ENCODE assay signal across 10 mouse cellular contexts in genomic region chr16:97751884-97752283, GRCm38 (mm10). TPM values are rescaled to one million over a fixed set of nuclear protein-coding genes. Genes with fewer than 3 reads are reported as not detected.
DNase-seq lines count a peak whose midpoint lies in the region; ATAC-seq and TF ChIP-seq lines count a peak whose summit lies in the region.
"Had no signal": no experiment of that assay in that cellular context is flagged by ENCODE, and none has a peak within 500 bp of the region (broad histone marks: within the 10 kb centered on the region; RNA-seq: fewer than 3 reads in every experiment).

No protein-coding gene starts in this region.

- H3K4me3 ChIP-seq in gastrocnemius, adult 2 months = no peak overlapping the region
- H3K4me3 ChIP-seq in intestine, postnatal 0 days (ENCODE audit: low read depth, low read length) = no peak overlapping the region
- no peak overlapping the region for H3K4me3 ChIP-seq in hindbrain, embryonic 10.5 days
- H3K4me3 ChIP-seq: limb, embryonic 13.5 days had no signal

- H3K4me1 ChIP-seq in intestine, postnatal 0 days (replicated peaks; ENCODE audit: control insufficient read depth, insufficient read depth, low read length) = peaks cover 15% of the 10 kb centered on the region; the same call in 1 of the 2 replicates
- no peaks in the 10 kb centered on the region for H3K4me1 ChIP-seq in hindbrain, embryonic 10.5 days (replicated peaks)
- H3K4me1 ChIP-seq: limb, embryonic 13.5 days had no signal

- H3K9ac ChIP-seq in intestine, postnatal 0 days (ENCODE audit: low read depth, low read length) = no peak overlapping the region
- H3K9ac ChIP-seq: limb, embryonic 13.5 days had no signal

- no peaks in the 10 kb centered on the region for H3K9me3 ChIP-seq in intestine, postnatal 0 days (ENCODE audit: control insufficient read depth)
- no peaks in the 10 kb centered on the region for H3K9me3 ChIP-seq in hindbrain, embryonic 10.5 days
- H3K9me3 ChIP-seq: limb, embryonic 13.5 days had no signal

- H3K27ac ChIP-seq in gastrocnemius, adult 2 months = no peak overlapping the region
- H3K27ac ChIP-seq in intestine, postnatal 0 days (ENCODE audit: low read depth, low read length) = peak overlapping the region; percentile 71
- no peak overlapping the region for H3K27ac ChIP-seq in hindbrain, embryonic 10.5 days
- H3K27ac ChIP-seq: limb, embryonic 13.5 days had no signal

- TF ChIP-seq CTCF in gastrocnemius, adult 2 months (IDR thresholded peaks at IDR 0.05) = no peak
- no peak for TF ChIP-seq CTCF in intestine, postnatal 0 days (IDR thresholded peaks at IDR 0.05; ENCODE audit: low read depth)

- ATAC-seq in intestine, postnatal 0 days = peak; percentile 69

- no peaks in the 10 kb centered on the region for H3K27me3 ChIP-seq in intestine, postnatal 0 days (replicated peaks; ENCODE audit: control insufficient read depth, insufficient read depth, low read length)
- H3K27me3 ChIP-seq in hindbrain, embryonic 10.5 days (ENCODE audit: insufficient read depth, poor library complexity, severe bottlenecking) = no peaks in the 10 kb centered on the region
- H3K27me3 ChIP-seq: CH12.LX; limb, embryonic 13.5 days had no signal

- intact Hi-C loops in gastrocnemius, adult 2 months (cut with DNase I) = no loop called here
- intact Hi-C loops in gastrocnemius, postnatal 14 days (cut with DNase I; ENCODE audit: low total_unique reads) = no loop called here
- intact Hi-C loops in left cerebral cortex, postnatal 10 days (cut with DNase I) = no loop called here

- H3K36me3 ChIP-seq in intestine, postnatal 0 days (ENCODE audit: control insufficient read depth, insufficient read depth) = peaks cover 24% of the 10 kb centered on the region
- no peaks in the 10 kb centered on the region for H3K36me3 ChIP-seq in hindbrain, embryonic 10.5 days
- H3K36me3 ChIP-seq: limb, embryonic 13.5 days had no signal

- peak; percentile 60 for DNase-seq in gastrocnemius, adult 2 months
- no peak for DNase-seq in gastrocnemius, postnatal 14 days
- DNase-seq in adrenal gland, postnatal 4 days (ENCODE audit: low spot score in 2 of 2) = peak; percentile 15 to 29
- DNase-seq in lung, postnatal 4 days = peak; percentile 70 to 87
- no peak for DNase-seq in thymus, postnatal 14 days
- no peak for DNase-seq in left cerebral cortex, postnatal 10 days (ENCODE audit: extremely low spot score in 1 of 2, low spot score in 2 of 2)
- no peak for DNase-seq in hindbrain, embryonic 10.5 days (ENCODE audit: low spot score)

- 9% methylated on average over 8 of the region's 8 CpGs for WGBS in intestine, postnatal 0 days
- 78% methylated on average over 8 of the region's 8 CpGs for WGBS in hindbrain, embryonic 10.5 days

- H3K4me2 ChIP-seq in intestine, postnatal 0 days (replicated peaks; ENCODE audit: low read depth) = 0 out of 2 replicates have a peak overlapping the region, but pooled peaks have one; percentile 9
- H3K4me2 ChIP-seq: limb, embryonic 13.5 days had no signal

RNA-seq across cellular contexts. Expression of gene Ripk4, which starts 11.7 kb away (rescaled TPM):
- not detected for total RNA-seq in gastrocnemius, adult 2 months (2021)
- not detected for total RNA-seq in gastrocnemius, postnatal 14 days (2021)
- 1 to 10 TPM in 1 of 2 experiments, under 1 TPM in 1; 0.34 to 1.5 TPM for total RNA-seq in adrenal gland, postnatal 4 days (2021)
- polyA plus RNA-seq in intestine, postnatal 0 days (2015; fragmentation: Nextera tagmentation; extraction: Ambion mirVana) = 11.9 and 12.9 TPM in 2 replicates
- total RNA-seq in left cerebral cortex, postnatal 10 days (2021) = under 1 TPM in 1 of 2 experiments, not detected in 1; 0.30 TPM
- polyA plus RNA-seq in hindbrain, embryonic 10.5 days (2016; fragmentation: Nextera tagmentation; extraction: Ambion mirVana) = 2.9 TPM in 2 replicates

Comparison
In these comparisons a context has a peak if more than half of its experiments do, and no peak if none do; other contexts are left out.
1. DNase-seq: peak in gastrocnemius, adult 2 months (single experiment), adrenal gland, postnatal 4 days (2 of 2) and lung, postnatal 4 days (2 of 2); none in gastrocnemius, postnatal 14 days (single experiment), thymus, postnatal 14 days (single experiment), left cerebral cortex, postnatal 10 days (0 of 2) and hindbrain, embryonic 10.5 days (single experiment).